9 mouse cellular contexts compared by ENCODE assay signal in genomic region chr7:137317659-137318382, GRCm38 (mm10). TPM values are rescaled to one million over a fixed set of nuclear protein-coding genes. Genes with fewer than 3 reads are reported as not detected.
DNase-seq lines count a peak whose midpoint lies in the region; ATAC-seq and TF ChIP-seq lines count a peak whose summit lies in the region.
"Had no signal": no experiment of that assay in that cellular context is flagged by ENCODE, and none has a peak within 500 bp of the region (broad histone marks: within the 10 kb centered on the region; RNA-seq: fewer than 3 reads in every experiment).

No protein-coding gene starts in this region.

- no peak for DNase-seq in kidney, postnatal 0 days (ENCODE audit: low spot score)
- no peak for DNase-seq in kidney, adult 11 months
- no peak for DNase-seq in heart, postnatal 0 days (ENCODE audit: low spot score)
- DNase-seq in midbrain, embryonic 10.5 days (ENCODE audit: low spot score) = peak; percentile 42
- no peak for DNase-seq in thymus, postnatal 0 days (ENCODE audit: low spot score)
- DNase-seq in c-Kit-positive CD71-positive TER-119-positive erythroid progenitor cells, embryonic 14.5 days (ENCODE audit: low spot score) = no peak
- DNase-seq: right cerebral cortex, adult 18-20 months had no signal

- no peaks in the 10 kb centered on the region for H3K9me3 ChIP-seq in kidney, postnatal 0 days (replicated peaks; ENCODE audit: low read length)
- H3K9me3 ChIP-seq in heart, postnatal 0 days (replicated peaks; ENCODE audit: control insufficient read depth, low read length) = no peaks in the 10 kb centered on the region
- H3K9me3 ChIP-seq in midbrain, embryonic 10.5 days (replicated peaks) = no peaks in the 10 kb centered on the region

- peaks cover 87% of the 10 kb centered on the region for H3K27me3 ChIP-seq in kidney, postnatal 0 days (ENCODE audit: insufficient read depth, low read length)
- H3K27me3 ChIP-seq in heart, postnatal 0 days (ENCODE audit: control insufficient read depth, insufficient read depth, low read length) = peaks cover 98% of the 10 kb centered on the region
- H3K27me3 ChIP-seq in midbrain, embryonic 10.5 days (ENCODE audit: low read depth, poor library complexity, severe bottlenecking) = peaks cover 100% of the 10 kb centered on the region

- H3K4me3 ChIP-seq in kidney, postnatal 0 days (replicated peaks; ENCODE audit: low read depth, low read length) = no peak overlapping the region
- H3K4me3 ChIP-seq in heart, postnatal 0 days (ENCODE audit: low read depth, low read length) = peak overlapping the region; percentile 38
- peak overlapping the region; percentile 71 for H3K4me3 ChIP-seq in midbrain, embryonic 10.5 days

- 6% methylated on average over 24 of the region's 24 CpGs for WGBS in kidney, postnatal 0 days
- 6% methylated on average over 24 of the region's 24 CpGs for WGBS in heart, postnatal 0 days
- WGBS in midbrain, embryonic 10.5 days = 1% methylated on average over 24 of the region's 24 CpGs

- H3K4me1 ChIP-seq in kidney, postnatal 0 days (replicated peaks; ENCODE audit: insufficient read depth, low read length) = peaks cover 17% of the 10 kb centered on the region
- peaks cover 7% of the 10 kb centered on the region; the same call in 1 of the 2 replicates for H3K4me1 ChIP-seq in heart, postnatal 0 days (ENCODE audit: control insufficient read depth, insufficient read depth)
- peaks cover 98% of the 10 kb centered on the region for H3K4me1 ChIP-seq in midbrain, embryonic 10.5 days

- TF ChIP-seq EP300 in heart, postnatal 0 days (IDR thresholded peaks at IDR 0.05; ENCODE audit: low read depth) = no peak

- no peaks in the 10 kb centered on the region for H3K36me3 ChIP-seq in kidney, postnatal 0 days (ENCODE audit: insufficient read depth, low read length)
- H3K36me3 ChIP-seq in heart, postnatal 0 days (replicated peaks; ENCODE audit: control insufficient read depth, insufficient read depth, low read length) = no peaks in the 10 kb centered on the region
- no peaks in the 10 kb centered on the region for H3K36me3 ChIP-seq in midbrain, embryonic 10.5 days

- TF ChIP-seq CTCF in kidney, postnatal 0 days (IDR thresholded peaks at IDR 0.05; ENCODE audit: low read depth) = no peak
- no peak for TF ChIP-seq CTCF in heart, postnatal 0 days (IDR thresholded peaks at IDR 0.05; ENCODE audit: low read depth)

- ATAC-seq in kidney, postnatal 0 days (replicated peaks; ENCODE audit: low FRiP score, low read depth) = no peak
- ATAC-seq in heart, postnatal 0 days (ENCODE audit: insufficient read depth, low read depth) = no peak
- no peak for ATAC-seq in megakaryocyte-erythroid progenitor cell, adult 5-6 weeks (replicated peaks; ENCODE audit: low FRiP score, low TSS enrichment, poor library complexity, severe bottlenecking)

- H3K9ac ChIP-seq in kidney, postnatal 0 days (ENCODE audit: low read depth, low read length) = no peak overlapping the region
- H3K9ac ChIP-seq in heart, postnatal 0 days (replicated peaks; ENCODE audit: low read depth, low read length) = no peak overlapping the region

- H3K27ac ChIP-seq in kidney, postnatal 0 days = no peak overlapping the region
- no peak overlapping the region for H3K27ac ChIP-seq in heart, postnatal 0 days (ENCODE audit: low read depth)
- peak overlapping the region; percentile 78 for H3K27ac ChIP-seq in midbrain, embryonic 10.5 days (replicated peaks)

- peak overlapping the region; percentile 5; the same call in 1 of the 2 replicates for H3K4me2 ChIP-seq in kidney, postnatal 0 days (ENCODE audit: low read length)
- H3K4me2 ChIP-seq in heart, postnatal 0 days (ENCODE audit: low read depth, low read length) = peak overlapping the region; percentile 59

RNA-seq across cellular contexts. Expression of gene Ebf3, which starts 3.6 kb away (rescaled TPM):
- polyA plus RNA-seq in kidney, postnatal 0 days (2015; fragmentation: Nextera tagmentation; extraction: Ambion mirVana) = 0.22 and 0.30 TPM in 2 replicates
- total RNA-seq in heart, postnatal 0 days (2014; rRNA removed; ENCODE audit: low replicate concordance) = 3.7 and 8.2 TPM in 2 replicates
- polyA plus RNA-seq in heart, postnatal 0 days (2015; fragmentation: Nextera tagmentation; extraction: Ambion mirVana) = 0.97 and 1.1 TPM in 2 replicates
- 3.2 and 5.4 TPM in 2 replicates for polyA plus RNA-seq in midbrain, embryonic 10.5 days (2016; fragmentation: Nextera tagmentation; extraction: Ambion mirVana)
- 0.30 and 0.39 TPM in 2 replicates for polyA plus RNA-seq in thymus, postnatal 0 days (2015; fragmentation: Nextera tagmentation; extraction: Ambion mirVana)
- total RNA-seq in megakaryocyte-erythroid progenitor cell, adult 5-6 weeks (2014; fragmentation: Nextera tagmentation) = not detected in 2 replicates
- not detected in 2 replicates for total RNA-seq in megakaryocyte-erythroid progenitor cell, adult 5-6 weeks (2017)
- total RNA-seq: MEL had no signal
